Mouse (Mus musculus): ENCODE measurements around the gene Gng13.

DNA sequence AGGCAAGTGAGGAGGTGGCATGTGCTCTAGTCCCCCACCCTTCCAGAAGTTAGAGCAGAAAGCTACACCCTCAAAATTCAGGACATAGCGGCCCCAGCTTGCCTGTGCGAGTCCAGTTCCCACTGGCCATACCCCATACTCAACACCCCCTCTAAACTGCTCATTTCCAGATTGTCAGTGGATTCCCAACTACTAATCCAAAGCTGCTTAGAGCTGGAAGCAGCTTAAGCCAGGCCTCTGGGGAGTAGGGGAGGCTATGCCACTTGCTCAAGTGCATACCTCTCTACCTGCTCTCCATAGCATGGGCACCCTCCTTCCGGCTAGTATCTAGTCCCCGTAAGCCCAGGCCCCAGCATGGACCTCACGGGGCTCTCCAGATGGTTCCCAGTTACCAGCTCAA lies 4.5 kb downstream of the Gng13 start:
- no peak for TF ChIP-seq POLR2A (IDR thresholded peaks at IDR 0.05; ENCODE audit: borderline replicate concordance, extremely low read depth, insufficient read depth, insufficient read length, poor library complexity, severe bottlenecking)
- TF ChIP-seq CTCF (IDR thresholded peaks at IDR 0.05; ENCODE audit: borderline replicate concordance, extremely low read depth, insufficient read depth, insufficient read length) = no peak

Measured in brain, embryonic 14.5 days (tissue).